Mouse (Mus musculus) adrenal gland, adult 2 months (tissue): ENCODE data around the gene Arrdc2. TPM values are rescaled to one million over a fixed set of nuclear protein-coding genes. Genes with fewer than 3 reads are reported as not detected.
"Not testable (repeated sequence)": the region's sequence is repeated elsewhere in the genome, so short reads cannot be mapped to it uniquely, and the experiment has no call there.

Experiments
- DNase-seq: peaks from one replicate; pipeline ENCODE4 v3.0.0; 2021
- polyA plus RNA-seq: library from polyadenylated mRNA; depleted of rRNA; stranded (reverse); fragments of >200 nt; gene quantifications from 2 replicates; pipeline ENCODE4 v1.2.3, GENCODE M21; 2012
- total RNA-seq, 2 experiments: library from RNA; stranded (reverse); gene quantifications; 2 replicates each; pipeline ENCODE4 v1.2.3; 2021

Arrdc2 gene
- total and polyA plus RNA-seq, 3 experiments = 9.0 to 60.7 (median 10.8) TPM

DNA sequence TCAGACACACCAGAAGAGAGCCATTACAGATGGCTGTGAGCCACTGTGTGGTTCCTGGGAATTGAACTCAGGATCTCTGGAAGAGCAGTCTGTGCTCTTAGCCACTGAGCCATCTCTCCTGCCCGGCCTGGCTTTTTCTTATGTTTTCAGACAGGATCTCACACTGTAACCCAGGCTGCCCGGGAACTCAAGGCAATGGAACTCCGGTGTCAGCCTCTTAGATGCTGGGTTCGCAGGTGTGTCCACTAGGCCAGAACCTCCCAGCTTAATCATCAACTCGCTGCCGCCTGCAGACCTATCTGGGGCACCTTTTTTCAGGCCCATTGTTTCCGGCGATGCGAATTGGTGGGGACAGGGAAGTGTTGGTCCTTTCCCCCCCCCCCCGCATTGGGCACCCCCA, 1.1 kb upstream of the Arrdc2 start:
- no peak for DNase-seq

DNA sequence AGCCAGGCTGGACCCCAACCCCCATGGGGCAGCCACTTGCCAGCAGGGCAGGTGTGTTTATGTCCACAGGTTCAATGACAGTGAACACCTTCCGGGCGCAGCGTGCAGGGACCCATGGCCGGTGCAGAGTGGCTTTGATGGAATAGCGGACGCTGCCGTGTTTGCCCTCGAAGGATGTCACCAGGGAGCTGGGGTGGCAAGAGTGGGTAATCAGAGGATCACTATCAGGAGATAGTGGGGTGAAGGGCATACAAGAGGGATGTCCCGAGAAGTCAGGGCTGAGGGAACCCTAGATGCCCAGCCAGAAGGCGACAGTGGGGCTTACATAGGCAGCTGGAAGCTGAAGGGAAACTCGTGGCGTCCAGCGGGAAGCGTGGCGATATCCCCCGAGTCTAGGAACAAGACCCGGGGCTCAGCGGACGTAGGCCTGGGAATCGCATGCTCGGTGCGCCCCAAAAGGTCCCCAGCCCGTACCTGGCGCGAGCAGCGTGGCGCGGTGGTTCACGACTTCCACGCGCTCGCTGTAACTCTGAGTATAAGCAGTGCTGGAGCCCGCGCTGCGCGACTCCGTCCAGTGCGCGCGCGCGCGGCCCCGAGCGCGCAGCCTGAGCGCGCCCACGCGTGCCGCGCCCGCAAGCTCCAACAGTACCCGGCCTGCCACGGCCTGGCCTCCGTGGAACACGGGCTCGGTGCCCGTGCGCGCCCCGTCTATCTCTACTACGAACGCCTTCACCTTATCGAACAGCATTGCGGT, 689 bp downstream of the Arrdc2 start:
- no peak for DNase-seq

- no peak for DNase-seq
These were observed 2.9 kb downstream of the Arrdc2 start for GRCm38 (mm10) chr8:70836666-70837065.

- no peak for DNase-seq
These were observed 5.4 kb downstream of the Arrdc2 start for GRCm38 (mm10) chr8:70834071-70834470.

DNA sequence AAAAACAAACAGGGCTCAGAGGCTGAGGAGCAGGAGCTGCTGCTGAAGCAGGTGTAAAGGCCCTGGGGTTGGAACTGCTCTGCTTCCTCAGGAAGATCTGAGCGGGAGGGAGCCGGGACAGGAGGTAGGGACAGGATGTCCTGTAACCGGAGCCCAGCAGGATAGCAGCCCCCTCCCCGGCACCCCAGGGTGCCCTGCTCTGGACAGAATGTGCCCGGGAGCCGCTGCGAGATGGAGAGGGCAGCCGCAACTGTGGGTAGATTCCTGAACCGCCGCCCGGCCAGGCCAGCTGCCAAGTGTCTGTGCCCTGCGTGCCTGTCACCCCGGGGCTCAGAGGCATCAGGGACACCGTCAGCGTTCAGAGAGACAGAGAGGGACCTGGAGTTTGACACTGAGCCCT, 6.0 kb downstream of the Arrdc2 start:
- DNase-seq = peak; percentile 76

- peak; percentile 46 for DNase-seq
These were observed 6.5 kb downstream of the Arrdc2 start for GRCm38 (mm10) chr8:70833018-70833482.

DNA sequence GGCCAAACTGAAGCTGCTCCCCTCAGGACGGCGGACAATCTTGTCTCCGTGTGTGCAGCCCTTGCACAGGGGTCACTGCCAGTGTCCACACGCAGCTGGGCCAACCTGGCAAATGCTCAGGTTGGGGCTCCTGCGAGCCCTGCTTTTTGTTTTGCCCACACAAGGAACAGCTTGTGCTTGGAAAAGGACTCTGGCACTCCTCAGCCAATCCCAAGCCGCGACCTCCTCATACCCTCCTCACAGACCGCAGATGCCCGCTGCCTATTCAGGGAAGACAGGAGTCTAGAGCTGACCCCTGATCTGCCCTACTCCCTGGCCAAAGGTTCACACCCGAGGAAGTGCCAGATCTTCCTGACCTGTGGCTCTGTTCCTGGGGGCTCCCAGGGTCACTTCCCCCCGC, 7.1 kb downstream of the Arrdc2 start:
- no peak for DNase-seq

DNA sequence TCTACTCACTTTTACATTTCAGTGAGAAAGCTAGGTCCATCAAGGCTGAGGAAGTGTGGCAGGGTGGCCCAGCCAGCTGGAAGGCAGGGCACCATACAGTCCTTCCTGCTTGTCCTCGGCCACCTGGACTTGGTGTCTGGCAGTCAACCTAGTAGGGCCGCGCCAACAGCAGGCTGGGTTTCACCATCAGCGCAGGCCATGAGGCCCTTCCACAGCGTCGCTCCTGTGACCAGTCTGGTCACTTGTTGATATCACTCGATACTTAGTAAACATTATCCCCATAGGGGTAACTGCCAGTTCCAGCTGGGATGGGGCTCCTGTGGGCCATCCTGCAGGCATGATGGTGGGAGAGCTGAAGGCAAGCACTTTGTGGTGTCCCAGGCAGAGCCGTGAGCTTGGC, 8.0 kb downstream of the Arrdc2 start:
- no peak for DNase-seq

- DNase-seq = no peak
These were observed 11.7 kb downstream of the Arrdc2 start for GRCm38 (mm10) chr8:70827796-70828195.

DNA sequence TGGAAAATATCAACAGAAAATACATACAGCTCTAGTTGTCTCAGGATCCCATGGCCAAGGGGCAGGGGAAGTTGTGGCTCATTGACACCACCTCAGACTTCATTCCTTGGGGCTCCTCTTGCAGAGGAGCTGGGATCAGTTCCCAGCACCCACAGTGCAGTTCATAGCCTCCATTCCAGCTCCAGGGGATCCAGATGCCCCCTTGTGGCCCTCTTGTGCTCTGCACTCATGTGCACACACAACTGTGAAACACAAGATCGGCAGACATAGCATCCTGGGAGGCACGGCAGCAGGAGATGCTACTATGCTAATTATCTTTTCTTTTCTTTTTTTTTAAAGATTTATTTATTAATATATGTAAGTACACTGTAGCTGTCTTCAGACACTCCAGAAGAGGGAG, 12.5 kb downstream of the Arrdc2 start:
- DNase-seq = no peak

GRCm38 (mm10) chr8:70825816-70826215, 13.7 kb downstream of the Arrdc2 start:
- no peak for DNase-seq

DNA sequence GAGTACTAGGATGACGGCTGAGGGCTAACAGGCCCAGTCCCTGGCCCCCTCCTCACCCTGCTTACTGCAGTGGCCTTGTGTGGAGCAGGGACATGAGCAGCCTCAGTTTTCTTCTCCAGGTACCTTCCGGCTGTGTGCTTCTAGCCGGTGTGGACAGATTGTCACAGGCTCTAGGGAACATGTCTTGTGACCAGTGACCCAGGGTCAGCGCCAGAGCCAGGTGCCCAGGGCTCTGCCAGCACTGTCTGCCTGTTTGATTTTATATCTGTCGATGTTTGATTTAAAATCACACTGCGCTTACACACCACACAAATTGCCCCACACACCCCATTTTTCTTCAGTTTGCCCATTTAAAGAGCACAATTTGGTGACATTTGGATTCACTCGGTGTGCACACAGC, 15.7 kb downstream of the Arrdc2 start:
- no peak for DNase-seq

- DNase-seq = not testable (repeated sequence)
These were observed 16.9 kb downstream of the Arrdc2 start for GRCm38 (mm10) chr8:70822594-70822993.

DNA sequence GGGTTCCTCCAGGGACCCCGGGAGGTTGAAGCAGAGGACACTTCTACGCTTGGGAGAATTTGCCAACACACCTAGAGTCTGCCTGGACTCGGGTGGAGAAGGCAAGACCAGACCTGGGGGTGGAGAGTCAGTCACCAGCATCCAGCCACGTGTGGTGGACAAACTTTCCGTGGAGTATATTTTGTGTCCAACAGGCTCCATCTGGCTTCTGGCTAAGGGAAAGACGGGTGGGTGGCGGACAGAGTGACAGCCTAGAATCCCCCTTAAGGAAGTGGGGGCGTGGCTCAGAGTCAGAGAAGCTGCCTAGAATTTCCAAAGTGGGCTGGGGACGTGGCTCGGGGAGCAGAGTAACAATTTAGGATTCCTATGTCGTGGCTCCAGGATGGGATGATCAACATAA, 17.5 kb downstream of the Arrdc2 start:
- no peak for DNase-seq

DNA sequence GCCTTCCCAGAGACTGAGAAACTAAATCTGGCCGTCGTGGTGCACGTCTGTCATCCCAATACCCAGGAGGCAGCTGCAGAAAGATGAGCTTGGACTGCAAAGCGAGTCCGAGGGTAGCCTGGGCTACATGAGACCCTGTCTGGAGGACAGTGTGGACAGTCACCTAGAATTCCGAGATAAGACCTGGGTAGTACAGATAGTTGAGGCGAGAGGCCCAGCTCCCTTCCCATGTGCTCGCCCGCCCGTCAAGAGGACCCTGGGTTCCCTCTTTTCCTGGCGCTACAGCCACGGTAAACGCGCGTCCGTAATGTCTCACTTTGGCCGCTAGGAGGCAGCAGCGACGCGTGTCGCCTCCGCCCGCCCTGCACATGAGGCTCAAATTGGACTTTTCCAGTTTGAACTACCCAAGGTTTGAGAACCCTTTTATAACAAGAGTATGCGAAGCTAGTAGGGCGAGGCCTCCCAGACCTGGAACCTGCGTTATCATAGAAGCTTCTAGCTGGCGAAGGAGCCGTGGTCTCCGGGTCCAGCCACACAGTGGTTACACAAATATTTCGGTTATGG, 18.0 kb downstream of the Arrdc2 start:
- DNase-seq = peak; percentile 52

DNA sequence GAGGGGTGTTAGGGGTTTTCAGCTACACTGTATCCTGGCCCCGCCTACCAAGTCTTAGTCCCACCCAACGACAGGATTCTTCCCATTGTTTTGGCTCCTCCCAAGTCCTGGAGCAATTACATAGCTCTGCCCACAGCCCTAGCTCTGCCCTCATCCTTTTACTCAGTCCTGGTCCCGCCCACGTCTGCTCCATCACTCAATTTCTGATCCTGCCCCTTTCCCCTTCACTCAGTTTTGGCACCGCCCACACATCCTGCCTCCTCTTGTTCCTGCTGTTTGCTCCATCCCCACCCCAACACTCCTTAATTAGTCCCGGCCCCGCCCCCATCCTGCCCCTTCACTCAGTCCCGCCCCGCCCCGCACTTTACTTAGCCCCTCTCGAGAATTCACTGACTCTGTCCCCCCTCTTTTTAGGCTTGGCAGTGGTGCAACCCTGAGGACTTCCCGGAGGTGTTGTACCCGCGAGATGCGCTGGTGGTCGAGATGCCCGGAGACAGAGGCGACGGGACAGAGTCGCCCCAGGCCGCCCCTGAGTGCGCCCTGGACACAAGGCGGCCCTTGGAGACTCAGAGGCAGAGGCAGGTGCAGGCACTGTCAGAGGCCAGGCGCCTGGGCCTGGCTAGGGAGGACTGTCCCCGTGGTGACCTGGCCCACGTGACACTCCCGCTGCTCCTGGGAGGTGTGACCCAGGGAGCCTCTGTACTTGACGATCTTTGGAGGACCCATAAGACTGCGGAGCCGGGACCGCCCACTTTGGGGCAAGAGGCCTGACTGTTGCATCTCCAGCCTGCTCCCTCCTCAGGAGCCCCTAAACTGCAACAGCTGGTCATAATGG, 19.2 kb downstream of the Arrdc2 start:
- DNase-seq = peak; percentile 69

- DNase-seq = peak; percentile 55
These were observed 22.8 kb downstream of the Arrdc2 start for GRCm38 (mm10) chr8:70816679-70817078.

GRCm38 (mm10) chr8:70812885-70813284, 26.6 kb downstream of the Arrdc2 start:
- no peak for DNase-seq

DNA sequence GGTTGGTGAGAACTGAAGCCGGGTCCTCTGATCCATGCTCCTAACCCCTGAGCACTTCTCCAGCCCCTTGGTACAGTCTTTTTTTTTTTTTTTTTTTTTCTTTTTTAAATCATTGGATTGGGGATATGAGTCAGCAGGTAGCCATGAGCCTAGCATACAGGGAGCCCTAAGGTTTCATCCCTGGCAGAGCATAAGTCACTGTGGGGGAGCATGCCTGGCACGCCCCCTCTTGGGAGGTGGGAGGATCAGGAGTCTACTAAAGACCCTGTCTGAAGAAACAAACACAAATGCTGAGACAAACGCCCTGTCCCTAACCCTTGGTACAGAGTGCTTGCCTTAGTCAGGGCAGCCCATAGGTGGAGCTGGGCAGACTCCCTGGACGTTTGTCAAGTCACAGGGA, 27.5 kb downstream of the Arrdc2 start:
- DNase-seq = no peak

DNA sequence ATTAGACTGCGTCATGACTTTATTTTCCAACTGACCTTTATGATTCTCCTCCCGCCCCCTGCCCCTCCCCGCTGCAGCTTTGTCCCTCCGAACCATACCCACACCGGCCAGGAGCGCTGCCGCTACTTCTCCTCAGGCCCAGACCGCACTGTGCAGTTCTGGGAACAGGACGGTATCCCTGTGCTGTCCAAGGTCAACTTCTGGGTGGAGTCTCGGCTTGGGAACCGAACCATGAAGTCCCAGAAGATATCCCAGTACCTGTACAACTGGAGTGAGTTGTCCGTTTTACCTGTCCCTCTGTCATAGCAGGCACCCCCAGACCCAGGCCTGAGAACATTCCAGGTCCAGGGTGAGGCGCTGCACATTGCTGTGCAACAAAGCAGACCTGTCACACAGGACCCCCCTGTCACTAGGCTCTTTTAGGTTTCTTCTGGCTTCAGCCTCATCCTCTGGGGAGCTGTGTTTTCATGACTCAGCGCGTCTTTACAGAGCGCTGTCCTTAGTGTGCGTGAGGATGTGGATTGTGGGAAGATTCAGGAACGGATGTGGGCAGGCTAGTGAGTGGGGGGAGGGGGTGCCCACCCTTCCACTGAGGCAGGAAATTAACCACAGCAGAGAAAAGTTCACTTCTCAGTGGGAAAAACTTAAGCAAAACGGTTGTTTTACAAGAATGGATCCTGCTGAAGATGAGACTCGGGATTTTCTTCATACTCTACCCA, 28.4 kb downstream of the Arrdc2 start:
- no peak for DNase-seq

GRCm38 (mm10) chr8:70808955-70809701, 30.4 kb downstream of the Arrdc2 start:
- DNase-seq = no peak

DNA sequence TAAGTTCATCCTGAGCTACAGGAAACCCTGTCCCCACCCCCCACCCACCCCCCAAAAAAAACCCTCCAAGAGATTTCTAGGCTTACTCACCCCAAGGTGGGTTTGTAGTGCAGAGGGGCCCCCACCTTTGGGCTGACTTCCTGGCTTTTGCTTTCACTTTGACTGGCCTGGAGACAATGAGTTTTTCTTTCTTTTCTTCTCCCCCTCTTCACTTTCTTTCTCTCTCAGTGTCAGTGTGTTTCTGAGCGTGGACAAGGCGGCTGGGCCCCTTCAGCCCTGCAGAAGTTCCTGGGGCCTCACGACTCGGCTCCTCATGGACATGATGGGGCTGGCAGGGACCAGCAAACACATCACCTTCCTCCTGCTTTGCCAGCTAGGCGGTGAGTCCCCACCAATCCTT, 31.3 kb downstream of the Arrdc2 start, which contains the start of gene Il12rb1:
Il12rb1 (plus strand) TSS at position 211 of the 400 bp plus-strand sequence.
- no peak for DNase-seq
